Mouse (Mus musculus) spleen, postnatal 10 days (tissue): ENCODE data around the gene Trpt1.
A peak's percentile ranks its signal among the peaks of the same experiment; 100 is the strongest.

ENCODE experiments used
- DNase-seq, 2 experiments: peaks; one replicate each; pipeline ENCODE4 v3.0.0; 2021 to 2022; ENCODE audit warnings: low spot score in 2 of 2

The Trpt1 gene

DNA sequence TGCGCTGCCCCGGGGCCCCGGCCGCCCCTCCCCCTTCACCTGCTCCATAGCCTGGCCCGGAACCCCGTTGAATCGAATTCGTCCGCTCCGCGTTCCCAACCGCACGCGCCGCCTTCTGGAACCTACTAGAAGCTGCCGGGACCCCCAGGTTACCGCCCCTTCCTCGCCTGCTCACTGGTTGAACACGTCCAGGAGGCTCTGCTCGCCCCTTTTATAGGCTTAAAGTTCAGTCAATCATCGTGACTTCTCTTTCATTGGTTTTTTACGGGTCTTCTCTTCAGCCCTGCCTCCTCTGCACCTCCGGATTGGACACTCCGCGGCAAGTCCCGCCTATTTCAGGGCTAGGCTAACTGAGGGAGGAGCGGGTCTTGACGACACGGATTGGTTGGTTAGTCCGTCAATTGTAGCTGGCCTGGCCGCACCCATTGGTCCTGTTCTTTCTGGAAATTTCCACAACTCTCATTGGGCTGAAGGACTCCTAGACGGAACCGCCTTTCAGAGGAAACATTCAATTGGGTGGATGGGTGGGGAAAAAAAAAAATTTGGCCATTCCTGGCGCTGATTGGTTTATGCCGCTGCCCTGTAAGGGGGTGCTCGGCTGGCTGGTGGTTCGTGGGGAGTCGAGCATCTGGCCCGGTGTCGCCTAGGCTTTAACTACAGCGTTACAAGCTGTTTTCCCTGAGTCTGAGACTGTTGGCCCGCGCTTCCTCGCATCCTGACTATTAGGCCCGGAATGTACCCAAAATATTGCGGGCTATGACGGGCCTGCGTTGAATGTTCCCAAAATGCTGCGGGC is 44.1 kb downstream of the Trpt1 start, which contains the start of gene Stip1:
Gene Stip1 (minus strand): TSS at position 127 of the 796 bp plus-strand sequence.
- DNase-seq, result peak; percentile 97 to 99

DNA sequence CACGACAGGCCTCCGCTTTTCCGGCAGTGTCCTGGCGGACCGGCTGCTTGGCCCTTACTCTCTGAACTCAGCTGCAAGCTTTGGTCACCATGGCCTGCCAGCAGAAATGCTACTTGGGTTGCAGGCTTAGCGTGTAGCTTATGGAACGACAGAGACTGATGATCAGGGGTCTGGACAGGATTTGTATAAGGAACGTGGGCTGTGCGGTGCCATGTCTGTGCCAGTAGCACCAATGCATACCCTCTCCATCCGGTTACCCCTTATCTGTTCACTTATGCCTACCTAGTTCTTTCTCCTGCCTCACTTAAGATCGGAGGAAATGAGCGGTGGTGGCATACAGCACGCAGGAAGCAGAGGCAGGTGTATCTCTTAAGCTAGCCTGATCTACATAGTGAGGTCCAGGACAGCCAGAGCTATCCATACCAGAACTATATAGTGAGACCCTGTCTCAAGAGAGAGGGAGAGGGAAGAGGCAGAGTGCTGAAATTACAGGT is 44.8 kb downstream of the Trpt1 start:
- DNase-seq, result no peak

DNA sequence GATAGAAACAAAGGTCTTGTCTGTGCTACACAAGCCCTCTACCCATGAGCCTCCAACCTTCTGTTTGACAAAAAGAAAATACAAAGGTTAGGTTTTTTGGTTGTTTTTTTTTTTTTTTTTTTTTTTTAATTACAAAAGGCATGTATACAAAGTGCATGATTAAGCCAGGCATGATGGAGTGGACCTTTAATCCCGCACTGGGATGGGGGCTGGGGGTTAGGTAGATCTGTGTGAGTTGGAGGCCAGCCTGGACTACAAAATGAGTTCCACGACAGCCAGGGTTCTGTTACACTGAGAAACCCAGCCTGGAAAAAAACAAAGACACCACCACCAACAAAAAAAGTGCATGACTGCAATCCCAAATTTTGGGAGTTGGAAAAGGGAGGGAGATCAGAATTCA is 45.2 kb downstream of the Trpt1 start:
- no peak for DNase-seq

GRCm38 (mm10) chr19:7044279-7044678 is 48.3 kb downstream of the Trpt1 start:
- no peak for DNase-seq

GRCm38 (mm10) chr19:7044706-7045105 is 48.8 kb downstream of the Trpt1 start:
- no peak for DNase-seq
